Mouse (Mus musculus) cerebellum, adult 2 months (tissue): ENCODE measurements around the gene Rad51ap1.

Source experiments
- CTCF ChIP-seq: fragments of 200-500 bp; IDR thresholded peaks from 2 replicates; pipeline ENCODE4 v1.5.1; 2011; ENCODE audit warnings: low read depth, mild to moderate bottlenecking, control low read depth, low read length, moderate library complexity, borderline replicate concordance; ENCODE audit not compliant: insufficient read depth
- POLR2A ChIP-seq: fragments of 200-500 bp; IDR thresholded peaks from 2 replicates; pipeline ENCODE4 v1.6.1; 2011; ENCODE audit warnings: low read length, control low read depth, borderline replicate concordance; ENCODE audit not compliant: insufficient read depth

DNA sequence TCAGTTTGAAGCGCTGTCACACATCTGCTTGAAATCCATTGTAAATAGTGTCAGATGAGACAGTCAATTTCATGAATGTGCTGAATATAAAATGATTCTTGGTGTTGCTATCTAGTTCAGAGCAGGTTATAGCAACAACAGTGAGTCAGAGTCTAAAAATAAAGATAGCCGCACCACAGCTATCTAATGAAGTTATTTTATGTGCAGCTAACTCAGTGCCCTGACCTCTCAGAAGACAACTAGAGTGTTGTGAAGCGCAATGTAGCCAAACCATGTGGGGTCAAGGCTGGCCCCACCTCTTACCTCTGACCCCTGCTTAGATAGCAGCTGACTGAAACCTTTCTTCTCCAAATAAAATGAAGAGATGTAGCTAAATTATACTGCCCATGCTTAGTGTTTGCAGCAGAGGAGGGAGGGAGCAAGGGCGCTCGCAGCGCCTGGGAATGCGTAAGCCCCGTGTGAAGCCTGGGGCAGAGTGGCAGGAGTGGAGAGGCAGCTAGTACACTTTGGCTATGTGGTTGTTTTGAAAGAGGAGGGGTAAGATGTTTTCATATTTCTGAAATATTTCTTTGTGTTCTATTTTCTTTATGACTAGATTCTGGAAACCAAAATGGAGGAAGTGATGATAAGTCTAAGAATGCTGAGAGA is 22.1 kb upstream of the Rad51ap1 start:
- TF ChIP-seq CTCF, result no peak
- no peak for TF ChIP-seq POLR2A
